Mouse (Mus musculus) telencephalon, adult 2 months (tissue): Measurements from ENCODE around the gene Rarb.

ENCODE experiments used
- DNase-seq: peaks from one replicate; pipeline ENCODE4 v3.0.0-alpha.2; 2011; ENCODE audit warnings: low read depth, low spot score

Rarb gene

GRCm38 (mm10) chr14:16735331-16736012 is 83.5 kb downstream of the Rarb start:
- DNase-seq = no peak

- no peak for DNase-seq
These were observed 85.2 kb downstream of the Rarb start for GRCm38 (mm10) chr14:16733595-16734298.

DNA sequence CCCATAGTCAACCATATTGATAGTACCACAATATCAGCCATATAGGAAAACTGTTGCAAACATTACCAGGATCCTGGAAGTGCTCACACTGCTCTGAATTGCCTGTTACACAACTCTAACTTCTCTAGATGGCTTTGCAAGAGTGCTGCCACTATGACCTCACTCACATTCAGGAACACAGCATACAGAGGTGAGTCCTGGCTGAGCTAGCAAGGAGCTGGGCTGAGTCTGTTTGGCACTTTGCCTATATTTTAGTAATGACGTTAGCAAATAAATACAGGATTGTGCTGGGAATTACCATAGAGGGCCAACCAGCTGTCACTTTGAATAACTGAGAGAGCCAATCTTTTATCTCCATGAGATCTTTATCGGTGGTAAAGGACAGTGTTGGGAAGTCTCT is 86.9 kb downstream of the Rarb start:
- no peak for DNase-seq

DNA sequence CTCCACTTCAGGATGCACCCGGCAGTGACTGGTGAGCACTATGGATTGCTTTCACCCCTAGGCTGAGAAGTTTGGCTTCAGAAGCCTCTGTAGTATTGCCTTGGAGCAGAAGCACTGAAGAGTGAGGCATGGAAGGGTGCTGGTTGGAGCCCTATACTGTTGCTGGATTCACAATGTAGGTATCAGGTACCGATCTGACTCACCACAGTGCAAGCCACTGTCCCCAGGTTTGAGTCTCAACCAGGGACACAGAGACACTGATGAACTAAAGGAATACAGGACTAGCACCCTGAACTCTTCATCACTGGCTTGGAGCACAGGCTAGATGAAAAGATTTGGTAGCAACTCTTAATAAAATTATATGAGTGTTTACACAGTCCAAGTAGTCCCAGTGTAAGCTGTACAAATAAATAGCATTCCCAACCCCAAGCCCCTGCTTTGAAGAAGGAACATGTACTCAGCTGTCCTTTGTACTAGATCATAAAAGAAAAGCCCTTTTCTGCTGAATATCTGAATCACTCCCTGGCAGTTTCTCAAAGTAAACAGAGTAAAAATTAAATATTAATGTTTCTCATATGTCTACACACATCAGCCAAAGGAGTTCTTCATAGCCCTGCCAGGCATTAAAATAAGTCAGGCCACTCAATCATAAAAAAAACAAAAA is 90.6 kb downstream of the Rarb start:
- no peak for DNase-seq

- DNase-seq = no peak
These were observed 95.0 kb downstream of the Rarb start for GRCm38 (mm10) chr14:16723991-16724390.

DNA sequence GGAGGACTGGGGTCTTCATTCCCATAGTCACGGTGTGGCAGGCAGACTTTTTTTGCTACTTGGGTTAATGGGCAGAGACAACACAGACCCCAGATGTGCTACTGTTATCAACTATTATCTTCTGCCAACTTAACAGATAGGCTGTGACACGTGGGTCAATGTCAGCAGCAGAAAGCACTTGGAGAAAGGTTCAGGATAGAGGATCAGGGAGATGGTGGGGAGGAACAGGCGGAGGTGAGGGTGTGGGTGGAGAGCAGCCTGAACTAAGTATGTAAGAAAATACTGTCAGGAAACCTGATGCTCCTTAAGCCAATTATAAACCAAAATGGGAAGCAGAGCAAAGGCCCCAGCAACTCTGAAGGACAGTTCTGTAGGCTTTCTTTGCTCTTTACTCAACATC is 101.1 kb downstream of the Rarb start:
- DNase-seq = no peak

DNA sequence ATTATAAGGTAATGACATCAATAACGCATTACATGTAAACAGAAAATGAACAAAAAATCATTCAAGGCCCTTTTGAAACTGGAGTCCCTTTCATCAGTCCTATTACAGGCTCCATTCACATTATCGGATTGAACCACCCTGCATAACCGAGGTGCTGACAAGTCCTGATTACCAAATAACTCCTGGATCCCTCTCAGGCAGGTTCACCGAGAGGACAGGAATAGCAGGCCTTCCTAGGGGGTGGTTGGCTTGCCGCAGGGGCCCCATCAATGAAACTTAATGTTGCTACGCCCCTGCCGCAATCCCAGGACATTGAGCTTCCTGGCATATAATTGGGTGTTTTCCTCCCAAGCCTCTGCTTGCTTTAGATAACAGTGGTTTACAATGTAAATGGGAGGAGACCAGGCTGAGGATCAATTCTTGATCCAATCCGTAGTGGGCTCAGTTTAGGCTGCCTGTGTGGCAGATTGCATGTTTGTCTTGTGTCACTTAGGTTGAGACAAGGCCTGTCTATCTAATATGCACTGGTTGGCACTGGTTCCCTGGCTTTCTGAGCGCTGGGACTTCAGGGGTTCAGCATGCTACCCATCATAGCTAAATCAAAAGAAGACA is 104.5 kb downstream of the Rarb start:
- DNase-seq = no peak

GRCm38 (mm10) chr14:16713773-16714172 is 105.2 kb downstream of the Rarb start:
- DNase-seq = no peak

DNA sequence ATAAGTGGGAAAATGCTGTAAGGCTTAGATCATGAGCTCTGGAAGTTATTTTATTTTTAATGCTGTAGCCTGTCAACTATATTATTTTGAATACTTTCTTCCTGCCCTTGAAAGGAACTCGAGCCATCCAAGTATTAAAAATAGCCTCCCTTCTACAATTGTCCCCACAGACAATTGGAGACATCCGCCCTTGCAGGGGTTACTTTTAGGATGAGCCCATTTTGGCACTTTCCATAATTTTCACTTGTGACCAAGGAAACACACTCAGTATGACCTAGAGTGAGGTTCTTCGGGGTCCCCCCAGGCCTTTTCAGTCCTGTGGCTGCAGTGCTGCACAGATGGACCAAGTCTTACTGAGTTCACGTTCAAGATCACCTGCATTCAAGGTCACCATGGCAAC is 119.7 kb downstream of the Rarb start:
- no peak for DNase-seq

- peak; percentile 70 for DNase-seq
These were observed 123.4 kb downstream of the Rarb start for GRCm38 (mm10) chr14:16695453-16696120.

GRCm38 (mm10) chr14:16678335-16678734 is 140.6 kb downstream of the Rarb start:
- no peak for DNase-seq

DNA sequence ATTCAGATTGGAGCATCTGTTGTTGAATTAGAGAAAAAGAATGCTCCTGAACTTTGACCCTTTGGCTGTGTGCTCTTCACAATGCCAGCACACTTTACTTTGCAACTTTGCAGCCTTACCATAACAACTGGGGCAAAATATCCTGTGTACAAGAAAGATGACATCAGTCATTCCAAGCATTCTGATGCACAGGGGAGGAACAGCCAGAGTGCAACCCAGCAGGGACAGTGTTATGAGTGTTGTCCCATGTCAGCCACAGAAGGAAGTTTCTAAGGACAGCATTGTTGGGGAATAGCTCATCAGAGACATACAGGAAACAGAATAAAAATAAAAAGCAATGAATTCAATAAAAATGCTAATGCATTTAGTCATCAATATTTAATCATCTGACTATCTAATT is 141.9 kb downstream of the Rarb start:
- DNase-seq = no peak

GRCm38 (mm10) chr14:16670571-16670970 is 148.4 kb downstream of the Rarb start:
- DNase-seq = peak; percentile 73

DNA sequence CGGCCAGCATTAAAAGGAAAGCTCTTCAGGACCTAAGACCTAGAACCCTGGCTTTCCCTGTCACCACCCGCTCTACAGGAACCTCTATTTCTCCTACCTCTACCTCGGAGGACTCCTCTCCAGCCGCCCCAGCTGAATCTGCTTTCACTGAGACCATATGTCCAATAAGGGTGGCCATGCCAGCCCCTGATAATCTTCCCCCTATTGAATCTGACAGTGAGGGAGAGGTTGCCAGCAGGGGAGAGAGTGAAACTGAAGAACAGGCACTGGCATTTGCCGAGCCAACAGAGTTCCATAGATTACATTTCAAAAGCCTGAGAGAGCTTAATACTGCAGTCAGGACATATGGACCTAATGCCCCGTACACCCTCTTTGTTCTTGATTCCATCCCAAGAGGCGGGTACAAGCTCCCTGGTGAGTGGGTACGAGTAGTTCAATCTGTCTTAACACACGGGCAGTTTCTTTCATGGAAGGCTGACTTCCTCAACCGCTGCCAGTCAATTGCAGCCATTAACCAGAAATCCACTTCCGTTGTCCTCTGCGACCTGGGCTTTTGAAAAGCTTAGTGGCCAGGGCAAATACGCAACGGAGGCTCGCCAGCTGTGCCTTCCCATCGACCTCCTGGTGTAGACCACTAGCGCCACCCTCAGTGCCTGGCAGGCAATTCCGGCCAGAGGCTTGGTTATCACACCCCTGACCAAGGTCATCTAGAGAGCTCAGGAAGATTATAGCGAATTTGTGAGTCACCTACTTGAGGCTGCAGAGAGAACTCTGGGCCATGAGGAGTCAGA is 179.6 kb downstream of the Rarb start:
- no peak for DNase-seq

GRCm38 (mm10) chr14:16613975-16614374 is 205.0 kb downstream of the Rarb start:
- no peak for DNase-seq

DNA sequence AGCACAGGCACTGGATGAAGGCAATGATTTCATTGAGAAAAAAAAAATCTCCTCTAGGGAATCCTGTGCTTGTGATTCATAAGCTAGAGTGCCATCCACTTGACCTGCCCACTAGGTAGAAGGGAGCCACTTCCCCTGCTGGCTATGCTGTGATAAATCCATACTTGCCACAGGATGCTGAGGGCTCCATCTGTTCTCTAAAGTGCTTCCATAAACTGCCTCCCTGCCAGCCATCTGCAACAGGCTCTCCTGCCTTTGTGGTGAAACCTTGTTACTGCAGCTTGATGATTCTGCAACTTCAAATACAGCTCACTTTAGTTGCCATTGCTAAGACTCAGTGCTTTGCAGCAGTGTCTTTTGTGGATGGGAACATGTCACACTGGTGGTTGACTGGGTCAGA is 213.5 kb downstream of the Rarb start:
- DNase-seq = peak; percentile 28

- DNase-seq = no peak
These were observed 214.4 kb downstream of the Rarb start for GRCm38 (mm10) chr14:16604469-16605064.

- DNase-seq = no peak
These were observed 215.8 kb downstream of the Rarb start for GRCm38 (mm10) chr14:16603040-16603590.

DNA sequence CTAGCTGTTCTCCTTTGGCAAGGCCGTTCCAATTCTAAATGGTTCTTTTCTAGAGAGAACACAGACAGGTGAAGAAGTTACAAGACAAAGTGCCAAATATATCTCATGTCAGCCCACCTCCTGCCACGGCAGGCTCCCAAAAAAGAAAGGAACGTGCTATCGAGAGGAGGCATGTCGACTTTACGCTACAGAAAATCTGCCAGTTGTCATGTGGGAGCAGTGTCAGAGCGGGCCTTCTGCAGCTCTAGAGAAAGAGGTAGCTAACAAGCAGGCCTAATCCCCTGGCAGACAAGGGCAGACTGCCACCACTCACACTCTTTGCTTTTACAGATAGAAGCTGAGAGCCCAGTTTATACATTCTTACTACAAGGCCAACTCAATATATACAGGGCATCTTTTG is 219.7 kb downstream of the Rarb start:
- peak; percentile 79 for DNase-seq

- no peak for DNase-seq
These were observed 220.9 kb downstream of the Rarb start for GRCm38 (mm10) chr14:16598074-16598501.
